In the genomic region with DNA sequence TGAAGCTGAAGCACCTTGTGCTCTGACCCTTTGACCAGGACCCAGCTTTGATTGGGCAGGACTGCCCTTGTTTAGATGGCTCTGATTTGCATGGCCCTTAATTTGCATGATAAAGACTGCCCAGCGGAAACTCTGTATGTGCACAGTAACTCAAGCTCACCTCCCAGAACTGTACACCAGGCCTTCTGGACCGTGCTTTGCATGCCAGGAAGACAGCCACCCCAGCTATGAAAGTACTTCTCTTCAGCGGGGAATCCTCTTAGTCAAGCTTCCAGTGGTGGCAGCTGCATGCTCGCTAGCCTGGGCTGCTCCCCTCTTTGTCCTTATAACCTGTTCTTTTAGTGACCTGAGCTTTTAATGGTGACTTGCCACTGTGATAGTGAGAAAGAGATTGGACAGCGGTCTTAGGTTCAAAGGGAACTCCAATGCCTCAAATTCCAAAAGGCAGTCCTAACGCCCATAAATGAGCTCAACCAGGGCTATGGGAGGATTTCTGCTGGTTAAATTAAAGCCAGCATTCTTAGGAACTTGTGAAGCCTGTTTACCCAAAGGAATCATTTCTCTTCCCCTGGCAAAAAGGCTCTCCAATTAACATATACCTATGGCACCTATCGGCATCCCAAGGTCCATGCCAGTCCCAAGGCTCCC, we compare ENCODE assay signal across 16 mouse cellular contexts. TPM values are rescaled to one million over a fixed set of nuclear protein-coding genes. Genes with fewer than 3 reads are reported as not detected.
A peak's percentile ranks its signal among the peaks of the same experiment; 100 is the strongest.
DNase-seq lines count a peak whose midpoint lies in the region; TF ChIP-seq lines count a peak whose summit lies in the region.
"Had no signal": no experiment of that assay in that cellular context is flagged by ENCODE, and none has a peak within 500 bp of the region (broad histone marks: within the 10 kb centered on the region; RNA-seq: fewer than 3 reads in every experiment).

No protein-coding gene starts in this region.

- H3K4me1 ChIP-seq in CH12.LX (ENCODE audit: control insufficient read depth in 1 of 2, insufficient read depth in 2 of 2), result peaks cover 18 to 38% of the 10 kb centered on the region in 2 experiments
- peaks cover 20 to 35% of the 10 kb centered on the region in 2 experiments for H3K4me1 ChIP-seq in MEL (ENCODE audit: control insufficient read depth in 1 of 2, insufficient read depth in 2 of 2, low read length in 2 of 2)
- H3K4me1 ChIP-seq: heart, embryonic 15.5 days; limb, embryonic 15.5 days; midbrain, embryonic 15.5 days had no signal

- no peak for TF ChIP-seq RAD21 in CH12.LX (IDR thresholded peaks at IDR 0.05; ENCODE audit: low read depth, low read length)
- TF ChIP-seq RAD21 in MEL (IDR thresholded peaks at IDR 0.05; ENCODE audit: low read depth, low read length), result no peak

- dilution Hi-C loops in CH12.LX (cut with MboI; ENCODE audit: extremely low pct_ligation_motif_present, extremely low pct_unique_long_range_greater_than_20kb, low sequenced_read_pairs), result no loop called here

- H3K79me2 ChIP-seq in CH12.LX (replicated peaks; ENCODE audit: control insufficient read depth, extremely low read depth, insufficient read depth, poor library complexity, severe bottlenecking), result no peaks in the 10 kb centered on the region
- H3K79me2 ChIP-seq in MEL (ENCODE audit: control insufficient read depth, insufficient read depth, low read length, poor library complexity), result no peaks in the 10 kb centered on the region

- TF ChIP-seq CTCF in CH12.LX (conservative IDR thresholded peaks at IDR 0.05 in 1 of 2, IDR thresholded peaks at IDR 0.05 in 1 of 2; ENCODE audit: low read depth in 2 of 2, low read length in 2 of 2), result no peak
- TF ChIP-seq CTCF in MEL (IDR thresholded peaks at IDR 0.05 in 2 of 3, conservative IDR thresholded peaks at IDR 0.05 in 1 of 3; ENCODE audit: control insufficient read depth in 1 of 3, insufficient read depth in 1 of 3, low read depth in 2 of 3, low read length in 3 of 3, poor library complexity in 1 of 3, severe bottlenecking in 1 of 3), result no peak

- H3K4me2 ChIP-seq in CH12.LX (ENCODE audit: insufficient read depth, low read depth, poor library complexity, severe bottlenecking), result no peak overlapping the region
- H3K4me2 ChIP-seq: heart, embryonic 15.5 days; hindbrain, embryonic 14.5 days; limb, embryonic 15.5 days; midbrain, embryonic 15.5 days had no signal

- no peaks in the 10 kb centered on the region for H3K36me3 ChIP-seq in CH12.LX (replicated peaks in 1 of 2; ENCODE audit: control insufficient read depth in 1 of 2, insufficient read depth in 1 of 2, low read length in 1 of 2)
- H3K36me3 ChIP-seq in MEL (ENCODE audit: control insufficient read depth in 1 of 2, insufficient read depth in 2 of 2, low read length in 2 of 2), result peaks cover 0 to 34% of the 10 kb centered on the region in 2 experiments; a peak in 2 of 4 replicates
- H3K36me3 ChIP-seq: heart, embryonic 15.5 days; limb, embryonic 15.5 days; midbrain, embryonic 15.5 days had no signal

- H3K9me3 ChIP-seq in CH12.LX (replicated peaks; ENCODE audit: low read length) (no peaks in the 10 kb centered on the region), MEL (replicated peaks; ENCODE audit: insufficient read depth, low read length) (no peaks in the 10 kb centered on the region)
- H3K9me3 ChIP-seq: heart, embryonic 15.5 days; limb, embryonic 15.5 days; midbrain, embryonic 15.5 days had no signal

- peak overlapping the region; percentile 0; the same call in 1 of the 2 replicates for H3K27ac ChIP-seq in CH12.LX (ENCODE audit: insufficient read depth, low read depth)
- H3K27ac ChIP-seq in MEL (ENCODE audit: control insufficient read depth, low read depth, low read length), result peak overlapping the region; percentile 100
- H3K27ac ChIP-seq: heart, embryonic 15.5 days; hindbrain, embryonic 14.5 days; left cerebral cortex, adult 2 months; limb, embryonic 15.5 days; midbrain, embryonic 15.5 days had no signal

- H3K4me3 ChIP-seq in CH12.LX (replicated peaks in 1 of 3; ENCODE audit: low read depth in 2 of 3, low read length in 2 of 3, poor library complexity in 1 of 3), result no peak overlapping the region
- H3K4me3 ChIP-seq in MEL (ENCODE audit: control insufficient read depth in 1 of 2, insufficient read depth in 1 of 2, low read depth in 2 of 2, low read length in 2 of 2), result no peak overlapping the region
- H3K4me3 ChIP-seq: heart, embryonic 15.5 days; left cerebral cortex, adult 2 months; limb, embryonic 15.5 days; midbrain, embryonic 15.5 days had no signal

- H3K9ac ChIP-seq in CH12.LX (ENCODE audit: insufficient read depth, low read depth) (0 out of 2 replicates have a peak overlapping the region, but pooled peaks have one; percentile 21), MEL (ENCODE audit: control insufficient read depth, low read depth, low read length, poor library complexity, severe bottlenecking) (no peak overlapping the region; the same call in 1 of the 2 replicates)
- H3K9ac ChIP-seq: heart, embryonic 15.5 days; hindbrain, embryonic 14.5 days; limb, embryonic 15.5 days; midbrain, embryonic 15.5 days had no signal

- peak; percentile 40; the same call in 1 of the 2 replicates for TF ChIP-seq POLR2A in CH12.LX (IDR thresholded peaks at IDR 0.05; ENCODE audit: low read depth, low read length)
- no peak for TF ChIP-seq POLR2A in MEL (IDR thresholded peaks at IDR 0.05; ENCODE audit: control insufficient read depth in 1 of 2, insufficient read depth in 1 of 2, low read depth in 1 of 2, low read length in 2 of 2, poor library complexity in 1 of 2)

- no peaks in the 10 kb centered on the region for H3K27me3 ChIP-seq in CH12.LX (replicated peaks)
- no peaks in the 10 kb centered on the region for H3K27me3 ChIP-seq in MEL (ENCODE audit: control insufficient read depth in 1 of 2, insufficient read depth in 2 of 2, low read length in 2 of 2)
- H3K27me3 ChIP-seq: heart, embryonic 15.5 days; limb, embryonic 15.5 days; midbrain, embryonic 15.5 days had no signal

- TF ChIP-seq EP300 in CH12.LX (IDR thresholded peaks at IDR 0.05; ENCODE audit: low read length) (peak; percentile 51; the same call in 1 of the 2 replicates), MEL (IDR thresholded peaks at IDR 0.05; ENCODE audit: low read depth in 1 of 2, low read length in 2 of 2) (no peak)

- DNase-seq in kidney, adult 18-20 months, result peak; percentile 71
- DNase-seq in kidney, postnatal 10 days, result no peak
- DNase-seq in CH12.LX (ENCODE audit: extremely low read depth), result peak; percentile 66
- no peak for DNase-seq in MEL (ENCODE audit: low read depth, low spot score)
- DNase-seq in kidney, postnatal 14 days, result peak; percentile 52
- no peak for DNase-seq in left cerebral cortex, adult 11 months (ENCODE audit: low spot score)
- DNase-seq in cerebellum, adult 11-12 months, result no peak
- DNase-seq: adrenal gland, postnatal 36 days; heart, adult 11 months; lung, adult 18-20 months; lung, postnatal 4 days had no signal

- in situ Hi-C loops in CH12.LX (cut with MboI; ENCODE audit: low pct_ligation_motif_present, low pct_unique_long_range_greater_than_20kb, low sequenced_read_pairs), result loop anchor here (10.0 to 25.0 kb wide), 2 partner anchors 57 to 520 kb away; no protein-coding TSS in a partner anchor

TF ChIP-seq in CH12.LX, 34 proteins besides CTCF, POLR2A, EP300 and RAD21 (continues in another document):
- no peak; the same call in 1 of the 2 replicates for TF ChIP-seq MXI1 (IDR thresholded peaks at IDR 0.05; ENCODE audit: low read depth, low read length)
- peak; percentile 75 for TF ChIP-seq BHLHE40 (IDR thresholded peaks at IDR 0.05; ENCODE audit: low read depth, low read length)
- peak; percentile 47; the same call in 1 of the 2 replicates for TF ChIP-seq ELF1 (IDR thresholded peaks at IDR 0.05; ENCODE audit: low read depth, low read length)
- TF ChIP-seq E2F4 (IDR thresholded peaks at IDR 0.05; ENCODE audit: insufficient replicate concordance, low read depth, low read length), result no peak
- no peak for TF ChIP-seq CHD1 (IDR thresholded peaks at IDR 0.05; ENCODE audit: low read depth, low read length)
- TF ChIP-seq SMC3 (IDR thresholded peaks at IDR 0.05; ENCODE audit: low read depth, low read length), result no peak
- TF ChIP-seq USF2 (conservative IDR thresholded peaks at IDR 0.05; ENCODE audit: low read depth, low read length), result no peak
- peak; percentile 65; the same call in 1 of the 2 replicates for TF ChIP-seq IRF4 (IDR thresholded peaks at IDR 0.05; ENCODE audit: low read depth, low read length)
- TF ChIP-seq ZKSCAN1 (IDR thresholded peaks at IDR 0.05; ENCODE audit: borderline replicate concordance, low read depth, low read length), result no peak
- no peak for TF ChIP-seq ZNF384 (IDR thresholded peaks at IDR 0.05; ENCODE audit: low read depth, low read length)
- TF ChIP-seq SIN3A (IDR thresholded peaks at IDR 0.05; ENCODE audit: low read length), result 0 out of 2 replicates have a peak, but pooled peaks have one; percentile 31
- TF ChIP-seq ZMIZ1 (IDR thresholded peaks at IDR 0.05; ENCODE audit: low read depth, low read length), result no peak

TF ChIP-seq in MEL, 35 proteins besides CTCF, POLR2A, EP300 and RAD21:
- TF ChIP-seq MAX (IDR thresholded peaks at IDR 0.05; ENCODE audit: low read length) (no peak), MYB (IDR thresholded peaks at IDR 0.05; ENCODE audit: low read depth, low read length) (no peak), SIN3A (IDR thresholded peaks at IDR 0.05; ENCODE audit: low read length) (no peak), RCOR1 (IDR thresholded peaks at IDR 0.05; ENCODE audit: low read depth, low read length) (no peak), JUND (IDR thresholded peaks at IDR 0.05; ENCODE audit: low read depth, low read length) (no peak)

RNA-seq across cellular contexts. Expression of a gene that starts 47.2 kb away (rescaled TPM):
- 18.0 and 23.4 TPM in 2 replicates for total RNA-seq in CH12.LX (2012; rRNA removed)
- 26.4 and 29.6 TPM in 2 replicates for total RNA-seq in CH12.LX (2014; rRNA removed)
- 12.9 and 13.0 TPM in 2 replicates for polyA plus RNA-seq in CH12.LX (2012; ENCODE audit: insufficient read length, low read depth)
- 44.8 and 65.7 TPM in 2 replicates for total RNA-seq in MEL (2012; rRNA removed)
- polyA plus RNA-seq in MEL (2012; ENCODE audit: insufficient read depth in 1 of 2, insufficient read length in 2 of 2, low read depth in 1 of 2, low replicate concordance in 2 of 2, missing spikeins in 1 of 2), result 10 to 100 TPM; 26.2 to 33.4 TPM

Comparison
In these comparisons a context has a peak if more than half of its experiments do, and no peak if none do; other contexts are left out.
1. DNase-seq: peak in kidney, adult 18-20 months (single experiment), CH12.LX (single experiment) and kidney, postnatal 14 days (single experiment); none in kidney, postnatal 10 days (single experiment), MEL (single experiment), left cerebral cortex, adult 11 months (single experiment) and cerebellum, adult 11-12 months (single experiment).